Mouse (Mus musculus) embryonic fibroblast, embryonic 13.5 days (primary cell): Measurements from ENCODE around the gene Ndufaf2.

Experiments used
- CTCF ChIP-seq: IDR thresholded peaks from 2 replicates; pipeline ENCODE4 v1.5.1; 2011; ENCODE audit warnings: mild to moderate bottlenecking, control low read depth, low read length, moderate library complexity, borderline replicate concordance; ENCODE audit not compliant: insufficient read depth
- POLR2A ChIP-seq: IDR thresholded peaks from 2 replicates; pipeline ENCODE4 v1.6.1; 2011; ENCODE audit warnings: low read depth, mild to moderate bottlenecking, control low read depth, low read length, moderate library complexity

GRCm38 (mm10) chr13:107956246-107956645, 202.2 kb downstream of the Ndufaf2 start:
- TF ChIP-seq POLR2A: no peak
- TF ChIP-seq CTCF: no peak
